Mouse (Mus musculus) macrophage (primary cell): ENCODE measurements around the gene Cdk16. TPM values are rescaled to one million over a fixed set of nuclear protein-coding genes. Genes with fewer than 3 reads are reported as not detected.
A peak's percentile ranks its signal among the peaks of the same experiment; 100 is the strongest.
"Not testable (repeated sequence)": the region's sequence is repeated elsewhere in the genome, so short reads cannot be mapped to it uniquely, and the experiment has no call there.

Experiments
- H3K27ac ChIP-seq: fragments of 350-480 bp; formaldehyde crosslinking; 2 replicates; pipeline ENCODE4 v1.9.0; 2021
- H3K36me3 ChIP-seq: fragments of 350-480 bp; formaldehyde crosslinking; 2 replicates; pipeline ENCODE4 v1.9.0; 2021; ENCODE audit errors: inconsistent target
- H3K4me3 ChIP-seq: fragments of 350-480 bp; formaldehyde crosslinking; 2 replicates; pipeline ENCODE4 v1.9.0; 2021; ENCODE audit errors: inconsistent target
- H3K79me2 ChIP-seq: fragments of 350-480 bp; formaldehyde crosslinking; 2 replicates; pipeline ENCODE4 v1.9.0; 2021; ENCODE audit errors: inconsistent target
- WGBS: methylation state at CpG from one replicate; pipeline ENCODE4 v1.1.7; 2026; ENCODE audit warnings: inconsistent platforms; ENCODE audit not compliant: missing documents; 5-methylcytosine and 5-hydroxymethylcytosine counted together
- polyA plus RNA-seq: library from polyadenylated mRNA; stranded (reverse); fragments of 250-400 nt; gene quantifications from 3 replicates; pipeline ENCODE4 v1.2.4, GENCODE M21; 2018; ENCODE audit warnings: inconsistent platforms

The Cdk16 gene
- polyA plus RNA-seq, 1 experiment from 2014 or later = 39.9 TPM

GRCm38 (mm10) chrX:20703741-20704290, 16.1 kb downstream of the Cdk16 start, which contains the start of gene Usp11:
TSS of gene Usp11 (plus strand) at chrX:20703906.
- Histone ChIP-seq H3K79me2 (no peaks in the 10 kb centered on the region), H3K27ac (peak within 1 kb of the TSS; percentile 58), H3K36me3 (no peaks in the 10 kb centered on the region), H3K4me3 (peak within 1 kb of the TSS; percentile 52)
- 26% methylated on average over 27 of the region's 32 CpGs for WGBS

- H3K79me2 ChIP-seq = no peaks in the 10 kb centered on the region
- H3K36me3 ChIP-seq = no peaks in the 10 kb centered on the region
- H3K27ac ChIP-seq = peak overlapping the region; percentile 58
- 21% methylated on average over 26 of the region's 32 CpGs for WGBS
- H3K4me3 ChIP-seq = peak overlapping the region; percentile 52
Observed at GRCm38 (mm10) chrX:20704295-20705082, 16.7 kb downstream of the Cdk16 start.

GRCm38 (mm10) chrX:20705083-20705402, 17.3 kb downstream of the Cdk16 start:
- WGBS = 45% methylated on average over 3 of the region's 3 CpGs
- peak overlapping the region; percentile 58; the same call in 1 of the 2 replicates for H3K27ac ChIP-seq
- H3K4me3 ChIP-seq = peak overlapping the region; percentile 52
- H3K79me2 ChIP-seq = no peaks in the 10 kb centered on the region
- H3K36me3 ChIP-seq = no peaks in the 10 kb centered on the region

GRCm38 (mm10) chrX:20728681-20729080, 40.9 kb downstream of the Cdk16 start:
- H3K79me2 ChIP-seq = no peaks in the 10 kb centered on the region
- H3K27ac ChIP-seq = no peak overlapping the region
- H3K36me3 ChIP-seq = no peaks in the 10 kb centered on the region
- H3K4me3 ChIP-seq = no peak overlapping the region
- WGBS = 88% methylated on average over 5 of the region's 5 CpGs

- 64% methylated on average over 8 of the region's 10 CpGs for WGBS
- H3K27ac ChIP-seq, H3K79me2 ChIP-seq, H3K36me3 ChIP-seq, H3K4me3 ChIP-seq: not testable (repeated sequence)
Observed at GRCm38 (mm10) chrX:20730048-20730447, 42.3 kb downstream of the Cdk16 start.

GRCm38 (mm10) chrX:20736479-20736878, 48.7 kb downstream of the Cdk16 start:
- no peaks in the 10 kb centered on the region for H3K36me3 ChIP-seq
- H3K4me3 ChIP-seq = no peak overlapping the region
- no peaks in the 10 kb centered on the region for H3K79me2 ChIP-seq
- no peak overlapping the region for H3K27ac ChIP-seq
- WGBS = 93% methylated on average over 4 of the region's 4 CpGs

- Histone ChIP-seq H3K79me2 (no peaks in the 10 kb centered on the region), H3K4me3 (no peak overlapping the region), H3K27ac (no peak overlapping the region), H3K36me3 (no peaks in the 10 kb centered on the region)
- WGBS = 100% methylated on average over 2 of the region's 2 CpGs
Observed at GRCm38 (mm10) chrX:20748829-20749228, 61.1 kb downstream of the Cdk16 start.

Other genes with a start within 250 kb of the Cdk16 start
- gene Rgn, start 138.2 kb upstream of the Cdk16 start, polyA plus RNA-seq = not detected in 3 replicates
- 15.1 to 22.1 TPM (median 20.8 TPM) in 3 replicates for gene Rbm10, start 70.5 kb upstream of the Cdk16 start, polyA plus RNA-seq
- 51.7 to 118 TPM (median 93.0 TPM) in 3 replicates for gene Ndufb11, start 70.3 kb upstream of the Cdk16 start, polyA plus RNA-seq
- 132 to 239 TPM (median 169 TPM) in 3 replicates for gene Uba1, start 29.6 kb upstream of the Cdk16 start, polyA plus RNA-seq
- 2.1 to 5.9 TPM (median 4.1 TPM) in 3 replicates for gene Usp11, start 16.0 kb downstream of the Cdk16 start, polyA plus RNA-seq
- gene Araf, start 109.9 kb downstream of the Cdk16 start, polyA plus RNA-seq = 53.5 to 60.0 TPM (median 55.5 TPM) in 3 replicates
- 0.29 to 1.4 TPM (median 1.1 TPM) in 3 replicates for gene Timp1, start 182.2 kb downstream of the Cdk16 start, polyA plus RNA-seq
- 6.8 to 30.6 TPM (median 13.5 TPM) in 3 replicates for gene Syn1, start 233.1 kb downstream of the Cdk16 start, polyA plus RNA-seq
- gene Cfp, start 243.6 kb downstream of the Cdk16 start, polyA plus RNA-seq = 647 to 949 TPM (median 687 TPM) in 3 replicates